Mouse (Mus musculus): ENCODE measurements around the gene Kcnh8. TPM values are rescaled to one million over a fixed set of nuclear protein-coding genes. Genes with fewer than 3 reads are reported as not detected.

Kcnh8 gene
- polyA plus RNA-seq (2016; fragmentation: Nextera tagmentation; extraction: Ambion mirVana), result not detected in 2 replicates

- WGBS, result 1% methylated on average over 40 of the region's 40 CpGs
- H3K4me2 ChIP-seq, result peak within 1 kb of the TSS; percentile 85
- peaks cover 12% of the 10 kb centered on the region; the same call in 1 of the 2 replicates for H3K4me1 ChIP-seq (replicated peaks)
- no peaks in the 10 kb centered on the region for H3K36me3 ChIP-seq
- no peak for ATAC-seq (ENCODE audit: insufficient number of reproducible peaks, low FRiP score)
- H3K27me3 ChIP-seq (replicated peaks), result peaks cover 41% of the 10 kb centered on the region
- no peak within 1 kb of the TSS for H3K9ac ChIP-seq
- H3K9me3 ChIP-seq (replicated peaks), result no peaks in the 10 kb centered on the region
- H3K27ac ChIP-seq (ENCODE audit: poor library complexity, severe bottlenecking), result no peak within 1 kb of the TSS
- peak within 1 kb of the TSS; percentile 51 for H3K4me3 ChIP-seq
Observed at GRCm38 (mm10) chr17:52602093-52602780, at the start of gene Kcnh8. Gene Kcnh8 (plus strand): TSS chr17:52602709.

GRCm38 (mm10) chr17:52559961-52560720 is 42.4 kb upstream of the Kcnh8 start:
- Histone ChIP-seq H3K4me3 (no peak overlapping the region), H3K9me3 (replicated peaks) (no peaks in the 10 kb centered on the region), H3K36me3 (no peaks in the 10 kb centered on the region), H3K27ac (ENCODE audit: poor library complexity, severe bottlenecking) (no peak overlapping the region), H3K4me1 (replicated peaks) (no peaks in the 10 kb centered on the region), H3K9ac (no peak overlapping the region), H3K27me3 (replicated peaks) (no peaks in the 10 kb centered on the region), H3K4me2 (no peak overlapping the region)
- peak; percentile 45; the same call in 1 of the 2 replicates for ATAC-seq (ENCODE audit: insufficient number of reproducible peaks, low FRiP score)
- whole genome bisulfite sequencing, result 25% methylated on average over 13 of the region's 13 CpGs

DNA sequence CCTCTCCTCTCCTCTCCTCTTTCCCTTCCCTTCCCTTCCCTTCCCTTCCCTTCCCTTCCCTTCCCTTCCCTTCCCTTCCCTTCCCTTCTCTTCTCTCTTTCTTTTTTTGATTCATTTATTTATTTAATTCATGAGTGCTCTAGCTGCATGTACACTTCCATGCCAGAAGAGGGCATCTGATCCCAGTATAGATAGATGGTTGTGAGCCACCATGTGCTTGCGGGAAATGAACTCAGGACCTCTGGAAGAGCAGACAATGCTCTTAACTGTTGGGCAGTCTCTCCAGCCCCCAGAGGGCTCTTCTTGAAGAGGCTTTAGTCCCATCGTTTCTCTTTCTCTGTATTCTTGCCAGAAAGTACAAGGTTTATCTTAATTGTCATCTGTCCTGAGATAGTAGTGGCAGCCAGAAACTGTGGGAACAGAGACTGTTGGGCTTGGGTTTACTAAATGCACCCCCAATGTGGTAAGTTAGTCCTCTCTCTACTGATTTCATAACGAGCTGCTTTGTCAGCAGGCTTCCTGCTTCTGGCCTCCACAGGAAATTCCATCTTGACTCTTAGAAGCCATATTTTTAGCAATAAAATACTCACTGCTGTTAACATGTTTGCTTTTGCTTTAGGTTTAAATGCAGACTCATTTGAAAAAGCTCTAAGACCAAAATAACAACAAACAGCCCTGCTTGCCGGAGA is 36.9 kb upstream of the Kcnh8 start:
- Histone ChIP-seq H3K9me3 (replicated peaks) (no peaks in the 10 kb centered on the region), H3K36me3 (no peaks in the 10 kb centered on the region), H3K4me2 (no peak overlapping the region), H3K4me3 (no peak overlapping the region), H3K9ac (no peak overlapping the region), H3K27ac (ENCODE audit: poor library complexity, severe bottlenecking) (no peak overlapping the region), H3K4me1 (replicated peaks) (no peaks in the 10 kb centered on the region), H3K27me3 (replicated peaks) (no peaks in the 10 kb centered on the region)
- no peak for ATAC-seq (ENCODE audit: insufficient number of reproducible peaks, low FRiP score)
- 43% methylated on average over 4 of the region's 4 CpGs for WGBS

GRCm38 (mm10) chr17:52569584-52570270 is 32.8 kb upstream of the Kcnh8 start:
- no peaks in the 10 kb centered on the region for H3K36me3 ChIP-seq
- no peaks in the 10 kb centered on the region for H3K4me1 ChIP-seq (replicated peaks)
- H3K9me3 ChIP-seq (replicated peaks), result no peaks in the 10 kb centered on the region
- H3K27ac ChIP-seq (ENCODE audit: poor library complexity, severe bottlenecking), result no peak overlapping the region
- no peak overlapping the region for H3K4me3 ChIP-seq
- H3K27me3 ChIP-seq (replicated peaks), result no peaks in the 10 kb centered on the region
- 68% methylated on average over 4 of the region's 4 CpGs for WGBS
- no peak for ATAC-seq (ENCODE audit: insufficient number of reproducible peaks, low FRiP score)
- H3K4me2 ChIP-seq, result no peak overlapping the region
- H3K9ac ChIP-seq, result no peak overlapping the region

- WGBS, result 74% methylated on average over 4 of the region's 4 CpGs
- Histone ChIP-seq H3K27ac (ENCODE audit: poor library complexity, severe bottlenecking) (no peak overlapping the region), H3K9me3 (replicated peaks) (no peaks in the 10 kb centered on the region), H3K9ac (no peak overlapping the region), H3K4me2 (no peak overlapping the region), H3K4me3 (no peak overlapping the region), H3K36me3 (no peaks in the 10 kb centered on the region), H3K27me3 (replicated peaks) (no peaks in the 10 kb centered on the region), H3K4me1 (replicated peaks) (no peaks in the 10 kb centered on the region)
- no peak for ATAC-seq (ENCODE audit: insufficient number of reproducible peaks, low FRiP score)
Observed at GRCm38 (mm10) chr17:52572229-52572628, 30.3 kb upstream of the Kcnh8 start.

GRCm38 (mm10) chr17:52591503-52592194 is 10.9 kb upstream of the Kcnh8 start:
- Histone ChIP-seq H3K4me2 (no peak overlapping the region), H3K9me3 (replicated peaks) (no peaks in the 10 kb centered on the region; the same call in 1 of the 2 replicates), H3K27ac (ENCODE audit: poor library complexity, severe bottlenecking) (no peak overlapping the region), H3K4me1 (replicated peaks) (no peaks in the 10 kb centered on the region), H3K9ac (no peak overlapping the region), H3K27me3 (replicated peaks) (no peaks in the 10 kb centered on the region), H3K36me3 (no peaks in the 10 kb centered on the region), H3K4me3 (no peak overlapping the region)
- no peak for ATAC-seq (ENCODE audit: insufficient number of reproducible peaks, low FRiP score)
- 69% methylated on average over 5 of the region's 5 CpGs for WGBS

- ATAC-seq (ENCODE audit: insufficient number of reproducible peaks, low FRiP score), result no peak
- no peak overlapping the region for H3K27ac ChIP-seq (ENCODE audit: poor library complexity, severe bottlenecking)
- H3K9me3 ChIP-seq (replicated peaks), result no peaks in the 10 kb centered on the region
- peaks cover 38% of the 10 kb centered on the region for H3K27me3 ChIP-seq (replicated peaks)
- peaks cover 12% of the 10 kb centered on the region; the same call in 1 of the 2 replicates for H3K4me1 ChIP-seq (replicated peaks)
- no peak overlapping the region for H3K4me2 ChIP-seq
- no peak overlapping the region for H3K9ac ChIP-seq
- 67% methylated on average over 3 of the region's 3 CpGs for WGBS
- no peaks in the 10 kb centered on the region for H3K36me3 ChIP-seq
- no peak overlapping the region for H3K4me3 ChIP-seq
Observed at GRCm38 (mm10) chr17:52599141-52599540, 3.4 kb upstream of the Kcnh8 start.

DNA sequence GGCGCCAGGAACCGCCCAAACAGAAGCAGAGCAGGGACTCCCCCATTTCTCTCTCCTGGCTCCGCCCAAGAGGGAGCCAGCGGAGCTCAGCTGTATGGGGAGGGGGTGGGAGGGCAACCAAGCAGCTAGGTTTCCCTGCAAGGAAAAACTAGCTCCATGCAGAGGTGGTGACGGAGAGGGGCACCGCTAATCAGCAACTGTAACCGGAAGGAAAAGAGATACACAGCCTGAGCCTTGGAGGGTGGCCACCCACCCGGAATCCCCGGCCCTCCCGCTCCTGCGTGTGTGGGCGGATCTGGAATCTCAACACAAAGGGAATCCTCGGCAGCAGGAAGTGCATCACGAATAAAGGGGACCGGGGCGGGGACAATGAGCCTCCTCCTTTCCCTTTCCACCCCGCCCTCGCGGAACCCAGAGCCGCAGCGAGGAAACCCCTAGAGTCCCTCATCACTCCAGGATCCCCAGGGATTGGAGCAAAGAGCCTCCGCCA is 1.6 kb upstream of the Kcnh8 start:
- 1% methylated on average over 22 of the region's 22 CpGs for WGBS
- Histone ChIP-seq H3K4me1 (replicated peaks) (peaks cover 12% of the 10 kb centered on the region; the same call in 1 of the 2 replicates), H3K27me3 (replicated peaks) (peaks cover 41% of the 10 kb centered on the region), H3K4me3 (peak overlapping the region; percentile 51), H3K9ac (peak overlapping the region; percentile 30; the same call in 1 of the 2 replicates), H3K36me3 (no peaks in the 10 kb centered on the region), H3K4me2 (peak overlapping the region; percentile 85), H3K9me3 (replicated peaks) (no peaks in the 10 kb centered on the region), H3K27ac (ENCODE audit: poor library complexity, severe bottlenecking) (no peak overlapping the region)
- ATAC-seq (ENCODE audit: insufficient number of reproducible peaks, low FRiP score), result peak; percentile 77

DNA sequence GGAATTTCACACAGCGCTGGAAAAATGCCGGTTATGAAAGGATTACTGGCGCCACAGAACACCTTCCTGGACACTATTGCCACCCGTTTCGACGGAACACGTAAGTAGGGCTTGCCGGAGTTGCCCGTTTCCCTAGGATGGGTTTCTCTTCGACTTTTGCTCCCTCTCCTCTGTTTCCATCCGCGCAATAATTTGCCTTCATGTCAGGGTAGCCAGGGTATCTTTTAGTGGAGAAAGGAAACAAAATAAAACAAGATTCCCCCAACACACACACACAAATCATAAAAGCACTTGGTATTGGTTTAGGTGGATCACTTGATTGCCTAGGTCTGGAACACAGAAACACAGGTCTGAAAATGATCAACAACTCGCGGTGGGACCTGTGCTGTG is 267 bp downstream of the Kcnh8 start:
- Histone ChIP-seq H3K27ac (ENCODE audit: poor library complexity, severe bottlenecking) (no peak overlapping the region), H3K27me3 (replicated peaks) (peaks cover 41% of the 10 kb centered on the region), H3K9ac (no peak overlapping the region), H3K4me3 (no peak overlapping the region), H3K9me3 (replicated peaks) (no peaks in the 10 kb centered on the region), H3K4me1 (replicated peaks) (peaks cover 12% of the 10 kb centered on the region; the same call in 1 of the 2 replicates), H3K4me2 (peak overlapping the region; percentile 56), H3K36me3 (no peaks in the 10 kb centered on the region)
- no peak for ATAC-seq (ENCODE audit: insufficient number of reproducible peaks, low FRiP score)
- 5% methylated on average over 14 of the region's 14 CpGs for WGBS

DNA sequence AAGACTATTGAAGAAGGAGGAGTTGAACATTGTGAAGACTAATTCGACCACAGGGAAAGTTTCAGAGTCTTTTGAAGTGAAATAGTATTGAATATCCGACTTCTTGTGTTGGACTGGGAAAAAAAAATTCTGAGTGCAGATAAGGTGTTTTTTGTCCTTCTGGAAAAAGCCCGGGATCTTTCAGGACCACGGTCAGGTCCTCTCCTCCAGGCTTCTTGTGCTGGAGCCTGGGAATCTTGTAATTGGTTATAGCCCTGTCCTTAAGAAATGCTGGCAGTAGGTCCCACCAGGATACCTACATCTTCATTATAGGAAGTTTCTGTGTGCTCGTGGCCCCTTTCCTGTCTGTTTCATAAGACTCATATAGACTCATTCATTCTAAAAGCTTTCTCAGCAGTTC is 902 bp downstream of the Kcnh8 start:
- Histone ChIP-seq H3K27me3 (replicated peaks) (peaks cover 41% of the 10 kb centered on the region), H3K4me3 (no peak overlapping the region), H3K4me1 (replicated peaks) (peaks cover 12% of the 10 kb centered on the region; the same call in 1 of the 2 replicates), H3K9me3 (replicated peaks) (no peaks in the 10 kb centered on the region), H3K27ac (ENCODE audit: poor library complexity, severe bottlenecking) (no peak overlapping the region), H3K9ac (no peak overlapping the region), H3K4me2 (no peak overlapping the region), H3K36me3 (no peaks in the 10 kb centered on the region)
- no peak for ATAC-seq (ENCODE audit: insufficient number of reproducible peaks, low FRiP score)
- 5% methylated on average over 5 of the region's 5 CpGs for WGBS
